Mouse (Mus musculus): ENCODE data around the gene Slc1a7.

Gene Slc1a7

DNA sequence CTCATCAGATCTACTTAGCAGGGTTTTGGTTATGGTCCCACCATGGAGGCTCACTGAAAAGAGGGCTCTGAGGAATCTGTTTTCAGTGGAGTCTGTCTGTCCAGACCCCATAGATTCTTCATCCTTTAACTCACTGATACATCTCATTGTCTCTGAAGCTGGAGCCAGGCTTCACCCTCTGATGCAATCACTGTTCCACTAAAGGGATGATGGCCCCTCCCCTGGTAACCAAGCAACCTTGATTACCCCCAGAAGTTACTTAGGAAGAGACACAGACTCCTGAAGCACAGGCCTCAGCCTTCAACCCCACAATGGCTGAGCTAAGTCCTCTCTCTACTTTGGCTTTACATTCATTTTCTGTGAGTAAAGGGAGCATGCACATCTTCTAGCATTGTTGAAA, 1.6 kb downstream of the Slc1a7 start:
- no peak for DNase-seq (ENCODE audit: low read depth, low spot score)

DNA sequence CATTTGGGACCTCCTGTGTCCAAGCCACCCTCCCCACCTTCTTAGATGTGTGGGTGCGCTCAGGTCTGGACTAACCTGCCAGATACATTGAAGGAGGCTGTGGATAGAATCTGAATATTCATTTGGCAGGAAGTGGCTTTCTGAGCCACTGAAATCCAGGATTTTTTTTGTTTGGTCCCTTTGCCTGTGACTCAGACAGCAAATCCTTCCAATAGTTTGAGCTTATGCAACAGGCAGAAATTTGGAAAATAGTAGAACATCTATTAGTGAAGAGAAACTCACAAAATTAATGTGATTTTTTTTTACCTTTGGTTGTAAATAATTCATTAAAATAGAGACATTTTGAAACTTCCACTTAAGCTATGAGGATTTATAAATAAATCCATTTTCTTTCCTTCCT, 3.0 kb downstream of the Slc1a7 start:
- no peak for DNase-seq (ENCODE audit: low read depth, low spot score)

DNA sequence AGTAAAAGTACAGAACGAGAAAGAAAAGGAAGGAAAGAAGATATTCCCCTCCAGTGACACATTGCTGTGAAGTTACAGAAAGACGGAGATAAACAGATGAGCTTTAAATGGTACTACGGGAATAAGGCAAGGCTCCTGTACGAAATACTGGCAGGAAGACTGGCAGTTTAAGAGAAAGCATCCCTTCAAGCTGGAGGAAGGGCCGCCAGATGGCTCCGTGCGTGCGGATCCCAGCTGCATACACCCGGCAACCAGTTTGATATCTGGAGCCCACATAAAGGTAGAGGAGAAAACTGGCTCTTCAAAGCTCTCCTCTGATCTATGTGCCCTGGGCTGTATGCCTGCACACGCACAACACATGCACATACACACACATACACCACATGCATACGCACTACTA, 6.4 kb downstream of the Slc1a7 start:
- no peak for DNase-seq (ENCODE audit: low read depth, low spot score)

DNA sequence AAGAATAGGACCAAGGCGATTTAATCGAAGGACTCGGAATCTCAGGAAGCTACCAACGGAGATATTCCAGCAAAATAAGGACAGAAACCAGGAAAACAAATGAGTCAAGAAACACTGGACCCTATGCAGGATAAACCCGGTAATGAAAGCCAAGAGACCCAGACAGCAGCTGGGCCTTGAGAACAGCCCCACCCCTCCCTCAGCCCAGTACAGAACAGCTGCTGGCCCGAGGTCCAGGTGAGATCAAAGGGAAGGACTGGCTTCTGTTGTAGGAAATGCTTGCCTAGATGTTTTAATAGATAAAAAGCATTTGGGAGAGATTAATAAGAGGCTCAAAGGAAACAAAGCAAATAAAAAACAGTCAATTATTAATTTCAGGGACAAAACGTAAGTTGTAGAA, 6.9 kb downstream of the Slc1a7 start:
- no peak for DNase-seq (ENCODE audit: low read depth, low spot score)

DNA sequence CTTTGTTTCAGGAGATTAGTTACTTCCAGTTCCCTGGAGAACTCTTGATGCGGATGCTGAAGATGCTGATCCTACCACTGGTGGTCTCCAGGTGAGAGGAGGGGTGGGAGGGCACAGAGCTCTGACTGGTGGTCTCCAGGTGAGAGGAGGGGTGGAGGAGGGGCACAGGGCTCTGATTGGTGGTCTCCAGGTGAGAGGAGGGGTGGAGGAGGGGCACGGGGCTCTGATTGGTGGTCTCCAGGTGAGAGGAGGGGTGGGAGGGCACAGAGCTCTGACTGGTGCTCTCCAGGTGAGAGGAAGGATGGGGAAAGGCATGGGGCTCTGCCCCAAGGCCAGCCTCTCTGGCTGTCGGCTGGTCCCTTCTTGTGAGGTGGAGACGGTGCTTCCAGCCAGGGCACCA, 9.5 kb downstream of the Slc1a7 start:
- no peak for DNase-seq (ENCODE audit: low read depth, low spot score)

DNA sequence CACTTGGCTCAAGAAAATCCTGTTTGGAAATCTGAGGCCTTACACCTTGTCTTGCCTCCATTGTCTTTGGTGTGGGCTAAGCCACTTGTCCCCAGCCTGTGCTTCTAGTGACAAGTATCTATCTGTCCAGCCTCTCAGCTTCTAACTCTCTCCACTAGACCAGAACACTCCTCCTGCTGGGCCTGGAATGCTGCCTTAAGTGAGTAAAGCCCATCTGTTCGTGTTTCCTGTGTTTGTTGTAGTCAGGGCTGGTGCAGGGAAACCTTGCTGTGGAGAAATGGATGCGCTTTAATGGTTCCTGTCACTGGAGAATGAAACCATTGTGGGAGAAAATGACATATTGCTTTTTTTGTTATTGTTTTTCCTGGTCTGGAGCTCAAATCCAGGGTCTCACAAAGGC, 11.4 kb downstream of the Slc1a7 start:
- no peak for DNase-seq (ENCODE audit: low read depth, low spot score)

DNA sequence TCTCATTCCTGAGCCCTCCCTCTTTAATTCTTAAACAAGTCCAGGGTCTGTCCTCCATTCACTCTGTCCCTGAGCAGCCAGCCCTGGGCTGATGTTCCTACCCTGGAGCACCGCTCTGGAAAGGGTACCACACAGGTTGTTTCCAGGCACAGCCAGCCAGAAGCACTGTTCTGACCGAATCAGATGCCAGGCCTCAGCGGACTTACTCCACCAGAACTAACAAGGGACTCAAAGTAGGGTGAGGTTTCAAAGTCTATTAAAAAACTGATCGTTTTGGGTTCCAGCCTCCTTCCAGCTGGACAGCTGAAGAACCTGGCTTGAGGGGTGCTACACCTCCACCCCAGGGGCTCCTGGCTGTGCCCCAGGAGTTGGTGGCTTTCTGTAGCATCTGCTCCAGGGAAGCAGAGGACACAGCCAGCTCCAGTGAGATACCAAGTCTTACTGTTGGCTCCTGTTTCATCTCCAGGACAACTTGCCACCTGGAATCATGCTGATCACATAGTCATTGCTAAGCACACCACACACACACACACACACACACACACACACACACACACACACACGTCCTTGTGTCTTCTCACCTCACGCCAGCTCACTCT, 12.0 kb downstream of the Slc1a7 start:
- DNase-seq (ENCODE audit: low read depth, low spot score), result no peak

DNA sequence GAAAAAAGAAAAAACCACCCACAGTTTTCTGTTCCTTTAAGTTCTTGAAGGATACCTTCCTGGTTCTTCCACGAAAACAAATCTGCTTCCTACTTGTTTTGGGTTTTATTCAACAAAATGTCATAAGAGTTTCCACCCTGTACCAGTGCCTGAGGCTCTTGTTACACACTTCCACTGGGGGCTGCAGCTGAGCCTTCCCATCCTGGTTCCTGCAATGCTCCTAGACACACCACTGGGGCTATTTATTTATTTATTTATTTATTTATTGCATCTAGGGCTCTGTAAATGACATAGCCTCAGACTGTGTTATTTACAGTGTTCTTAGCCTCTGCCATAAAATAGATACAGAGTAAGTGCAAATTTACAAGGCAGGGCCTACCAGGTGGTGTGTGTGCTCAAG, 15.6 kb downstream of the Slc1a7 start:
- no peak for DNase-seq (ENCODE audit: low read depth, low spot score)

DNA sequence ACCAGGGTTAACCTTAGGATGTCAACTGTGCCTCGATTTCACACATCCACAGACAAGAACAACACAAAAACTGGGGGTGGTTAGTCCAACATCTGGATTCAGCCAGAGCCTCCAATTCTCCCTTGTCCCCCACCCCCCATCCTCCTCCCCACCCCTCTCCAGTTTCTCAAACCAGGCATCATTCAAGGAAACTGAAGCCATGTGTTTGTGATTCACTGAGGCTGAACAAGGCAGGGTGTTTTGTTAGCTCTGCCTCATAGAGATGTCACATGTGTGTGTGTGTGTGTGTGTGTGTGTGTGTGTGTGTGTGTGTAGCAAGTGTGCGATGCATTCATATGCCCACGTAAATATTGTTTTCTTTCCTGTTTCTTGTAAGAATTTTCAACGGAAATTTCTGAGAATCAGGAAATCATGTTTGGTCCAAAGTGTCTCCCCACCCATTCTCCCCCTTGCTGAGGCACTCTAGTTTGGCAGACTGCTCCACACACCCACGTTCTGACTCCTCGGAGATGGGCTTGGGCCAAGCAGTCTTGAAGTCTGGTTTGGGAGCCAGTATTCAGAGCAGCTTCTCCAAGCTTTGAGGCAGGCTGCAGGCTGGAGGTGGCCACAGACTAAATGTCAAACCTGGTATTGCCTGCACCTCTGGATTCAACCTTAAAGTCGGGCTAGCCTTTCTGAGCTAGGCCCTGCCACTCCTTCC, 16.3 kb downstream of the Slc1a7 start:
- DNase-seq (ENCODE audit: low read depth, low spot score), result no peak

DNA sequence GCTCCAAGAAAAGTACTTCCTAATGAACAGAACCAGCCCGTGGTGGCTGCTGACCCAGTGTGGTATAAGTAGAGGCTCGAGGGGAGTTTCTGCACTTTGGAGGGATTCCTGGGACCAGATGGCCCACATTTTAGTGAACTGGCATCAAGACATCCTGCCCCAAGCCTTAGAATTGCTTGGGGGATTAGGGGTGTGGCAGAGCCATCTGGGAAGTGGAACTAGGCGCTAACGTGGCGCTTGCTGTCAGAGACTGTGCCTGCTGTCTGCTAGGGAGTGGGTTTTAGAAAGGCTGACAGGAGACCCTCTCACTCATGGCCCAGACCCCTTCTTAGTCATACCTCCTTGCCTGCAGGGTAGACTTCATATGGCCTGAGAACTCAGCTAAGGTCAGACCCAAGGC, 17.7 kb downstream of the Slc1a7 start:
- DNase-seq (ENCODE audit: low read depth, low spot score), result no peak

DNA sequence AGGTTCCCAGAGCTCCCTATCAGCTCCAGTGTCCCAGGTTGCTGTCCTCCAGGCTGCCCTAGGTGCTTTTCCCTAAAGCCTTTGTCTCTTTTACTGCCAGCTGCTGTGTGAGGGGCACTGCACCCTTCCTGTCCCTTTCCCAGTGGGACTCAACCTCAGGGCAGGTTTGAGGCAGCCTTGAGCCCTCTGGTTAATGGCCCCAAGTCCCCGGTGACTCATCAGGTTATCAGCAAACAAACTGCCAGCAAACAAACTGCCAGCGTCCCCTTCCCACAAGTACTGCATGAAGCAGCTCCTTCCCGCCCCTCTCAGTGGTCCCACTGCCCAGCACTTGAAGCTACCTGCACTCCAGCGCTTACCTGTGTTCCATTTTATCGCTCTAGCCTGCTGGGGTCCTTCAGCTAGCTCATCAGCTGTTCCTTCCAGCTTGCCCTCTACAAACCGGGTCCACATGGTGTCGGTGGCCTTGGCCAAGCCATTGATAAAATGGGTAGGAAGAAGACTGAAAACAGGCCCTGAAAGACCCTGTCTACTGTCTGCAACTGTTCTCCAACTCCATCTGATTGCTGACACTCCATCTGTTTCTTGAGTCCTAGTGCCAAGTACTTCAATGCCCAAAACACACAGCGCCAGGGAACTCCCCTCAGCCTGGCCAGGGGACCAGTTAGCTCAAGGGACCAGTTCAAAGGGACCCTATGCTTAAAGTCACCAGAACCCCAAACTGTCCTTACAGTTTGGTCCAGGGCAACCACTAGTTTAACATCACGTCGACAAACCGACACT, 18.4 kb downstream of the Slc1a7 start:
- DNase-seq (ENCODE audit: low read depth, low spot score), result no peak

DNA sequence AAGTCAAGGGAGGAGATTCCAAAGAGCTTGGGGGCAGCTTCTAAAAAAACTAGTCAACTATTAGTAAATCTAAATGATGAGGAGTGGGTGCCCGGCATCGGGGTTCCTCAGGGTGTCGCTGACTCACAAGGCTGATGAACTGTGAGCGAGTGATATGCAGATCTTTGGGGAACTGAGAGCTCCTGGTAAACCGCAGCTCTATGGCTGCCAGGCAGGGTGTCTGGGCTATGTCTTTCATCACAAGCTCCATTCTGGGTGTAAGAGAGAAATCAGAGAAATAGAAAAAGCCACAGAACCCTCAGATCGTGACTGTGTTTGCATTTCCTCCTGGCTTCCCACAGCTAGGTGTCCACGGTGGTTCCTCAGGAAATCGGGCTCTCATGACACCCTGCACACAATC, 20.8 kb downstream of the Slc1a7 start:
- DNase-seq (ENCODE audit: low read depth, low spot score), result peak; percentile 19

DNA sequence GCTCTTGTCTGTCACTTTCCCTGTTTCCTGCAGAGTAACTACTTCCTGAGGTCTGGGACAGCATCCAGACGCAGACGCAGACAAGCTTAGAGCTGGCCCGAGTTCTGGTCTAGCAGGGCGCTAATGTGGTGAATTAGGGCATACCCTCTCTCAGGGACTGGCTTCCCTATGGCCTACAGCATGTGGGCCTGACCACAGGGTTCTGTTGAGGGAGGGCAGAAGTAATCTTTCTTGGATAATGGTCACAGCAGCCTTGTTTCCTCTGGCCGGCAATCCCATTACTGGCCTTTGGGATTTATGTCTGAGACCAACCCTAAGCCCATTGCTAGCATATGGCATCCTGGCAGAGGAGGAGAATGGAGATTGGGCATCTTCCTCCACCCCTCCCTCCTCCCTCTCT, 22.7 kb downstream of the Slc1a7 start:
- no peak for DNase-seq (ENCODE audit: low read depth, low spot score)

DNA sequence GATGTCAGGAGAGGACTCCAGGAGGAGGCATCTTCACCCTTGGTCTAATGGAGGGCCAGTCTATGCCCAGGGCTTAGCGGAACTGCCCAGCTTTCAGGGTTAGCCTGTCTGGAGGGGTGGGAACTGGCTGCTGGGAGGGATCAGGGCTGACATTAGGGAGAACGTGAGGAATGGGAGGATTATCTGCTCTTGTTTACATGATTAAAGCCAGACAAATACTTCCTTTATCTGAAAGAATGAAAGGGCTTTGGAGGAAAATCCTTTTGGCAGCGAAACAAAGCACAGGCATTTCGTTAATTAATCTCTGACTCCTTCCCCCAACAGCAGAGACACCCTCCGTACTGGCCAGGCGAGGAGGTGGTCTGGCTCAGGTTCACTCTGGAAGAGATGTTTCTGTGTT, 23.7 kb downstream of the Slc1a7 start:
- DNase-seq (ENCODE audit: low read depth, low spot score), result no peak

DNA sequence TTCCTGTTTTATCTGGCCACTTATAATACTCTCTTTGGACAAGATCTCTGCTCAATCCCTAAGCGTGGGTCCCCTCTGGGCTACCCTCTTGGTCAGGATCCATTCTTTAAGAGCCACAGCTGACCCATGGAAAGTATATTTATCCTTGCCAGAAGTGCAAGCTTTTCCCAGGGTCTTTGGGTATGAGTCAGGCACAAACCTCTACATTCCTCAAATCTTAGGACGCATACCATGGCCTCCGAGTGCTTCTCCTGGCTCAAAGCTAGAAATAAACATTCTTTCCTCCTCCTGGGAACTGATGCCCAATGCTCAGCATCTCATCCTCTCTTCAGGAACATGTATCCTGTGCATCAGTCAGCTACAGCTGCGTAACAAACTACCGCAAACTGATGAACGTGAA, 26.9 kb downstream of the Slc1a7 start:
- no peak for DNase-seq (ENCODE audit: low read depth, low spot score)

DNA sequence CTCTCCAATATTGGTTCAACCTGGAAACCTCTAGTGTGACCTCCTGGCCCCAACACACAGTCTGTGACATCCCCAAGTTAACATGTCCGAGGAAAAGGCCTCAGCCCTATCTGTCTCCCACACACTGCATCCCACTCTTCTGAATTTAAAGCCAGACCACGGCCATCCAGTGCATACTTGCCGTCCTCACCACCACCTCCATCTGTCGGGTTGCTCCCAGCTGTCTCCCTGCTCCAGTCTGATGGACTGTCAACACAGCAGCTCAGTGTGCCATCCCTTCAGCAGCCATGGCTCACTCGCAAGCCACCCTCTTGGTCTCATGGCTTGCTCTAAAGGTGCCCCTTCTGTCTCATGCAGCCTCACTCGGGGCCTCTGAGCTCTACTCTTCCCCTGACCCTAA, 27.6 kb downstream of the Slc1a7 start:
- DNase-seq (ENCODE audit: low read depth, low spot score), result no peak

DNA sequence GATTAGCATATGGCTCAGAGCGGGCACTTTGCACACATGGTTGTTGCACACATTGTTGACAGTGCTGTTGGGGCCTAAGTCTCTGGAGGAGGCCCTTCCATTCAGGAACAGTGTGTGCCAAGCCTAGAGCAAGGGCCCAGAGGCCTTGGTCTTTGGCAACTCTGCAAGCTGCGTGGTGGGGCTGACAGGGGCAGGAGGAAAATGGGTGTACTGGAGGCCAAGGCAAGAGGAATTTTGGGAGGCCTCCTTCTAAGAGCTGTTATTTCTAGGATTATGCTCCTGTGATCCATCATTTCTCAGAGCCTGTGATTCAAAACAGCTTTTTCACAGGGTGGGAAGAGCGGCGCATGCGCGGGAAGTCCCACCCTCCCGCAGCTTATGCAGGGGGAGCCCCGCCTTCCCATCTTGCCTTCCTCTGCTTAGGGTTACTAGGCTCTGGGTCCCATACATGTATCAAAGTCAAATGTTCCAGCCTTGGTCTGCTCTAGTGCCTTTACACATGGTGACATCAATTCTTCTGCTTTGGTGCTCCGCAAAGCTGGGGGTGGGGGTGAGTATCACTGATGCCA, 28.4 kb downstream of the Slc1a7 start:
- DNase-seq (ENCODE audit: low read depth, low spot score), result no peak

DNA sequence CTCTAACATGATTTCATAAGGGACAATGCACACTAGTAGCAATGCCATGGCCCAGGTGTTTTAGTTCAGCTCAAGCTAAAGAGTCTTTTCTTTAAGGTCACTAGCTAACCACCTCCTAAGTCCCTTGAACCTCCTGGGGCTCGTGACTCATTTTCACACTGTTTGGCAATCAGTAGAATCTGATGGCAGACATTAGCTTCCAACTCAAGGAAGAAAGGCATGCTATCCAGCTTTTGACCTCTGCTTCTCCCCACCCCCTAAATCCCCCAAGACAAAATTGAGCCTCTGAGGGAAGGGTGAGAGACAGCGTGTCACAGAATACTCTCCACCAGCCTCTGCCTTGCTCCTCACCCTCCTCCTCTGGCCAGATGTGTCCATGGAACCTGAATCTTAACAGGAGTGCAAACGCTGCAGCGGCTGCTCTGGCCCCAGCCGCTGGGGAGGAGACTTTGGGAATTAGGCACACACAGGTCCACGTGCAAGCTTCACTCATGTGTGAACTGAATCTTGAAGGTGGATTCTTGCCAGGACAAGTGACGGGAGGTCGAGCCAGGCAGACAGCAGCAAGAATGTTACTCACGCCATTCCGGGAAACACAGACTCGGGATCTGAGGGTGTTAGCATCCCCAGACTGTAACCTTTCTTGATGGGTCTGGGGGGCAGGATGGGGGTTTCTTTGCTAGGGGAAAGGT, 30.7 kb downstream of the Slc1a7 start:
- no peak for DNase-seq (ENCODE audit: low read depth, low spot score)

DNA sequence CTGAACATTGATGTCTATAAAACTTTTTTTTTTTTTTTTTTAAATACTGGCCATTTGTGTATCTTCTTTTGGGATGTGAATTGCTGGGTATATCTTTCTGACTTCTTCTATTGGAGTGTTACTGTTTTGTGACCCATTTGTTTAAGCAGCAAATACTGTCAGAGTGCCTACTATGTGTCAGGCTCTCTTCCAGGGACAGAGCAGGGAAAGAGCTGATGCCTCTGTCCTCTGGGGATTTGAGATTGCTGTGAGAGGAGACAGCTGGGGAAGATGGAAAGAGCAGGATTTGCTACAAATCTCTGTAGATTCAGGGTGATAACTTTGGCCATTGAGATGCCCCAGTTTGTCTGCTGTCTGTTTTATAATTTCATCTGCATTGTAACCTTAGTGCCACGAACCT, 31.2 kb downstream of the Slc1a7 start:
- no peak for DNase-seq (ENCODE audit: low read depth, low spot score)

DNA sequence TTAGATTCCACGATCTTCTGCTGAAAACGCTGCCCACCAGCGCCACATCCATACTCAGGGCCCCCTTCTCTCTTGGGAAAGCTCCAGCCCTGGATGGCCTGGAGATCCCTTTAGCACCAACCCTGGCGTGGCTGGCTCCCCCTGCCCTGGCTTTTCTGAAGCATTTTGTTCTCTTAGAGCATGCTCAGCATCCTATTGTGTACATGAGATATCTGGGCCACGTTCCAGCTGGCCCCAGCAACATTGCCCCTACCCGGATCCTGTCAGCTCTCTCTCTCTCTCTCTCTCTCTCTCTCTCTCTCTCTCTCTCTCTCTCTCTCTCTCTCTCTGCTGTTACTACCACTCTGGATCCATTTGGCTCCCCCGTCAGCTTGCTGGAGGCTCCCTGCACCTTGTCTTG, 37.2 kb downstream of the Slc1a7 start:
- DNase-seq (ENCODE audit: low read depth, low spot score), result no peak

DNA sequence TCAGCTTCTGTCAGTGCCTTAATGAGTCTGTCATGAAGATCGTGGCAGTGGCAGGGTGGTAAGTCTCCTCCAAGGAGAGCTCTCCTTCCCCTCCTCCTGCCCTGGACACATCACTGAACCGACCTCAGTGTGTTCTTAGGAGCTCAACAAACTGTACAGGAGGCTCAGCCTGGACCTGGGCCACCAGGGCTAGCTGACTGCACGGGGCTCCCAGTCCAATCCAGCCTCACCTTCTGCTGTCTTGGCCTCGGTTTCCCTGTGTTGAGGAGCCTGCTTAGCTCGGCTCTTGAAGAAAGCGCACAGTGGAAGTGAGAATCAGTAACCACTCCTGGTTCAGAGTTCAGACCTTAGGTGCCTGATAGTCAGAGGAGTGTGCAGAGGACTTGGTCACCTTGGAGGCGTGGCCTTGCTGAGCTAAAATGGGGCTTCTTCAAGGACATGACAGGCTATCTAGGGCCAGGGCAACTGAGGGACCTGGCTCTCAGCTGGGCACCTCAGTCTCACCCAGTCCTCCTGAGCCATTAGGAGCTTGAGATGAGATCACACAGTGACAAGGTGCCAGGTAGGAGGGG, 39.5 kb downstream of the Slc1a7 start:
- no peak for DNase-seq (ENCODE audit: low read depth, low spot score)

DNA sequence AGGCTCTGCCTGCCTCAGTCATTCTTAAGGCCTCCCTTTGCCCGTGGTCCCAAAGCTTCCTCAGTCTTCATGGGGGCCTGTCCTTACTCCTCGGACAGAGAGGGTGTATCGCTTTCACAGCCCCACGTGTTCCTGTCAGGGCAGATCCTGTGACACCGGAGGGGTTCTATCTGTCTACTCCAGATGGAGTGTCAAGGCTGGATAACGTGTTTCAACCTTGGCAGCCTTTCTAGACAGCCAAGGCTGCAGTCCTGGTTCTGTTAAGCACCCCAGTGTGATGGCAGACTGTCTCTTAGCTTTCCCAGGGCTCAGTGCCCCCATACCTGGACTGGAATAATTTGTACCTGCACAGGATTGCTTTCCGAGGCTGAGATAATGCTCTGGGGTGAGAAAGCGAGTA, 40.4 kb downstream of the Slc1a7 start:
- no peak for DNase-seq (ENCODE audit: low read depth, low spot score)

Measured in CD4-positive, CD25-positive, alpha-beta regulatory T cell, adult 2 months (primary cell).